Mouse (Mus musculus) kidney, adult 9 months (tissue): ENCODE results near the gene Prkag2.

Experiments used
- DNase-seq: peaks from one replicate; pipeline ENCODE4 v3.0.0; 2022

Gene Prkag2

DNA sequence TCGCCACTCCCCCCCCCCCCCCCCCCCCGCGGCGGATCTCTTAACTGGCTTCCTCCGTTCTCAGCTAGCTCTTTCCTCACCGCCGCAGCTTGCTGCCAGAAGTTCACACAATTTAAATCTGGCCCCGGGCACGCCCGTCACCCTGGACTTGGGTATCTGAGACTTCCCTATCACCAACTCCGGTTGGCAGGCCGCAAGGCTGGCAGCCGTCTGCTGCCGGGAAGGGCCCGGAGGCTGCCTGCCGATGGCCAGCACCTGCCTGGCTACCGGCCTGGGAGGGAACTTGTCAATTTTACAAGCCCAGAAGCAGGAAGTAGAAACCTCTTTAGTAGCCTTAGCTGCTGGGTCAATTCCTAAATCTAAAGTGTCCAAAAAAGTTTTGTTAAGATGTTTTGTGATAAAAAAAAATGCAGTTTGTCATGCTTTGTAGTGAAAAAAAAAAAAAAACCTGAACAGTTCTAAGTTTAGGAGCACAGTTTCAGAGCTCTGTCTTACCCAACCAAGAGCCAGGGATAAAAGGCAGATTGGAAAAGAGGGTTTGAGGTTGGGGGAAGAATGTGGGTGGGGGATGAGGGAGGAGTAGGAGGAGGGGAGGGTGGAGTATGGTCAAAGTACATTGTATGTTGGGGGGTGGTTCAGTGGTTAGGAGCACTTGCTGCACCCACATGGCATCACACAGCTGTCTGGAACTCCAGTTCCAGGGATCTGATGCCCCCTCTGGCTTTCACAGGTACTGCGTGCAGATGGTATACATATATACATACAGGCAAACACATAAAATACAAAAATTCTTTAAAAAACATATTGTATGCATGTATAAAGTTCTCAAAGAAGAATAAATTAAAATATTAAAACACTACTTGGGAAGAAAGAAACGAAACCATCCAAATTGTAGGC lies 191.4 kb downstream of the Prkag2 start:
- DNase-seq = peak; percentile 78

DNA sequence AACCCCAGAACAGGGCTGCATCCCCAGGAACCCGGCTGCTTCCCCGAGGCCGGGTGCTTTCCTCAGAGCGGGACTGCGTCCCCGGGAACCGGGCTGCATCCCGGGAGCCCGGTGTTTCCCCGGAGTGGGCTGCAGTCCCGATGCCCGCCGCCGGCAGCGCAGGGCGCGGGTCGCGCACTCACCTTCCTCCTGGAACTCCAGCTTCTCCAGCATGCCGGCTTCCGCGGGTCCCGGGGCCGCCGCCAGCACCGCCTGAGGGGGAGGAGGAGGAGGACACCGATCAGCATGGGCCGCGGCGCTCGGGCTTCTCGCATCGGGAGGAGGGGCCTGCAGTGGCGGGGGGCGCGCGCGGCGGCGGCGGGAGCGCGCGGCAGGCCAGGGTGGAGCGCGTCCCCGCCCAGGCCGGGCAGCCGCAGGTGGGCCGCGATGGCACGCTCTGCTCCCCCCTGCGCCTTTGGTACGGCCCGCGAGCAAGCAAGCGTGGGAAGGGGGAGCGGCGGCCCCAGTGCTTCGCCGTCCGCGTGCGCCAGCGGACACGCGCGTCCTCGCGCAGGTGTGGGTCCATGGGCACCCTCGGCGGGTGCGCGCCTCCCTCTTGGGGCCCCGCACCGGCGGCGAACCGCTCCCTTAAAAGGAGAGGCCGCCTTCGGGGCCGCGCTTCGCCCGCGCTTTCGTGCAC lies 192.2 kb downstream of the Prkag2 start:
- peak; percentile 79 for DNase-seq

DNA sequence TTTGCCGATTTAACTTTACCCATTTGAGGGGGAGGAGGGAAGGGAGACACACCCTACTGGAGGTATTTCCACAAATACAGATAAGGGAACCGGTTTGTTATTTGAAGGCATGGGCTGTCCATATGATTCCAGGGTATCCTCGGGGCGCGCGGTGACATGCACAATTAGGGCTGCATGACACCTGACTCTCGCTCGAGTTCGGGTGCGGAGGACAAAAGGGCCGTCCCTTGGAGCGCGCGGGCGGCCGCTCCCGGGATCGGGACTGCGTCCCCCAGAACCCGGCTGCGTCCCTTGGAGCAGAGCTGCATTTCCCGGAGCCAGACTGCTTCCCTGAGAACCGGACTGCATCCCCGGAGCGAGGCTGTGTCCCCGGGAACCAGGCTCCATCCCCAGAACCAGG lies 192.7 kb downstream of the Prkag2 start:
- no peak for DNase-seq

DNA sequence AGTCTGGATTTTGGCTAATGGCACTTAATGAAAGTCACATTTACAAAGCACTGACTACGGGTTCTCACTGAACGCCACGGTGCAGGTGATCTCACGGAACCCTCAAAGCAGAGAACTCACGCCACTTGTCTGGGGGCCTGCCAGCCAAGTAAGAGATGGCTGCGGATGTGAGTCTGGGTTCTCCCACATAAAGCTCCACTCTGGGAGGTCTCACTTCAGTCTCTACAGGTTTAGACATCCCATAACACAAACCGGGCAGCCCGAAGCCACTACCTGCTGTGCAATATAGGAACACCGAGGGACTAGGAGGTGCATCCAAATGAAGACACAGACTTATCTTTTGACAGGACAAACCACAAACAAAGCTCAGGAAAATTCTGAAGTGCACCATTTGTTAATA lies 193.6 kb downstream of the Prkag2 start:
- DNase-seq = no peak

DNA sequence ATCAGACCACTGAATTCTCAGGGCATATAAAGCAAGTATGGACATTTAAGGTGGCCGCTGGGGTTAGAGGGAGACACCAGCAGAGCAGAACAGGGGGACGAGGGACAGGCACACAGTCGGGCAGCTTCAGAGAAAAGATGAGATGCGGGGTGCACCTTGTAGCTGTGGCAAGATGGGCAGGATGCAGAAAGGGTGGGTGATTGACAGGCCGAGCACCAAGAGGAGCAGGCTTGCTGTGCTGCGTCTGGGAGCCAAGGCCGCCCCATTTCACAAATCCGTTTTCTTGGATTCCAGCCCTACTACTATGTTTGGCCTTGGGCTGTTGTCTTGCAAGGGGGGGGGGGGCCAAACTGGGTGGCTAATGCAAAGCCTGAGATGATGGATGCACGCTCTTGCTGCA lies 195.5 kb downstream of the Prkag2 start:
- DNase-seq = no peak

DNA sequence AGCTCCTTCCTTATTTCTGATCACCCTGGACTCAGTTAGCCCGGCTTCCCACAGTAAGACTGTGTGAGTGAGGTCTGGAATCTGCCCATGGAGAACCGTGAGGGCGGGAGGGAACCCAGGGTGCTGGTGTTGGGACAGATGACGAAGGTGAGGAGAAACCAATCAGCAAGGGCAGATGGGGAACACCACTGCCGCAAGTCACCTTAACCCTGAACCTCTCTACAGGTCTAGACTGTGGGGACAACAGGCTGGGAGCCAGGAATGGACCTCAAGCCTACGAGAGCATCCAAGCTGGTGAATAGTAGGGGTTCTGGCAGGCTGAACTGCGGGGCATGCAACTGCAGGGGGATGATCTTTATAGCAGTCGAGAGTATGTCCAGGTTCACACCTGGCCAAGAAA lies 196.0 kb downstream of the Prkag2 start:
- DNase-seq = no peak

DNA sequence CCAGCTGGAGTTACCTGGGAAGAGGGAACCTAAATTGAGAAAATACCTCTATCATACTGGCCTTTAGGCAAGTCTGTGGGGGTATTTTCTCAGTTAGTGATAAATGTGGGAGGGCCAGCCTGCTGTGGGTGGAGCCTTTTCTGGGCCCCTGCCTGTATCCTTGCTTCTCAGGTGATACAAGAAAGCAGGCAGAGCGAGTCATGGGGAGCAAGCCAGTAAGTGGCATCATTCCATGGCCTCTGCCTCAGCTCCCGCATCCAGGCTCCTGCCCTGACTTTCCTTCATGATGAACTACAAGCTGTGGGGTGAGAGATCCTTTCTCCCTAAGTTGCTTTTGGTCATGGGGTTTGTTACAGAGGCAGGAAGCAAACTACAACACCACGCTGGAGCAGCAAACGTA lies 196.4 kb downstream of the Prkag2 start:
- DNase-seq = no peak

DNA sequence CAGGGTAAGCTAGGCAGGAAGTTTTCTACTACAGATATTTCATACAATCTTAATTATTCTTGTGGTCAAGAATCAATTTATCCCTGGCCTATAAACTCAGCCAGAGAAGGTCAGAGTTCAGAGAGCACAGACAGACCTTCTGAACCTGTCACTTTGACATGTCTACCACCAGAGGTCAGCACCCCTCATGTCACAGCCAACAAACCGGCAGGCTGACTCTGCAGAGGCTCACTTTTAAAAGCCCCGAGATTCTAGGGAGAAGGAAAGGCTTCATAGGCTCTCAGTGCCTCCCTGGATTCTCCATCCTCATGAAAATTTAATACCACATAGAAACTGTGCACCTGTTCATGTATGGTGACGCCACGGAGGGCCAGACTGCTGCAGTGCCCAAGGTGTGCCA lies 197.6 kb downstream of the Prkag2 start:
- peak; percentile 47 for DNase-seq

DNA sequence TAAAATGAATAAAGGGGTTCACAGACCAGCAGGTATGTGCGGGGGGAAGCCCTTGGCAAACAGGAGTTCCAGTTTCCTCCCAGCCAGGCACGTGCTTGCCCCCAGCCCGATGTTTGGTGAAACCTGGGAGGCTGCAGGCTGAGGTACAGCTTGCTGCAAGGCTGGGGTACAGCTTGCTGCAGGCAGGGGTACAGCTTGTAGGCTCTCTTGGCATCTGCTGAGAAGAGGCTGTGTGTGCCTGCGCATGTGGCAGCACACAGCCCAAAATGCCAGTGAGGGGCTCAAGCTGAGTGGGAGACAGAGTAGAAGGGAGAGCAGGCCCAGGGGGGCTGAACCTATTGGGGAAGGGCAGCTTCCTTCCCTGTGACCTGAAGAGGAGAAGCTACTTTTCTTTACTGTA lies 204.8 kb downstream of the Prkag2 start:
- DNase-seq = no peak

DNA sequence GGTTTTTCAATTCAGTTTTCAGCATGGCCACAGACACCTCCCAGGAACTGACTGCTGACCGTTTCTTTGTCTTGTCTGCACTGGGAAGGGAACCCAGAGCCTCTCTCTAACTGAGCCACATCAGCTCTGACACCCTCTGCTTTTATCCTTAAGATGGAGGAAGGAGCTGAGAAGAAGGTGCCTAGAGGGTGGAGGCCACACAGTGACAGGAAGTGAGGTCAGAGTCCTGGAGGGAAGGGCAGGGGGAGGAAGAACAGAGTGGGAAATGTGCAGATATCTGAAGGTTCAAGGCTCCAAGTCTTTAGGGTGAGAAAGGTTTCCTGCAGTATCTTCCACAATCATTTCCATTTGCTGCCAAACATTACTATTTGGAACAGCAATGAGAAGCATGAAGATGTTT lies 205.6 kb downstream of the Prkag2 start:
- DNase-seq = no peak

DNA sequence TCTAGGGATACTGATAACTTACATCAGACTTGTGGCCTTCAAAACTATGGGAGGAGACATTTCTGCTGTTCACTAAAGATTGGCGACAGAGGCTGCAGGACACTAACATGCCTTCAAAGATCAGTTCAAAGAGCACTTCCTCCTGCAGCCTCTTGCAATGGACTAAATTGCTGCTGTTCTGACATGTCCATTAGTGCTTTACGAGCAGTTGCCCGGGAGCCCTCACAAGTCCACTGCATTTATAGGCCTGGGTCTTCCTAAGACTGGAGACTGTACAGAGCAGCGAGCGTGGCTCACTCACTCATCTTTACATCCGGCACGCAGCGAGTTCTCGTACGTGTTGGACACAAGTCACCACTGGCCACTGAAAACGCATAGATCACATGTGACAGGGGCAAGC lies 208.0 kb downstream of the Prkag2 start:
- DNase-seq = no peak

DNA sequence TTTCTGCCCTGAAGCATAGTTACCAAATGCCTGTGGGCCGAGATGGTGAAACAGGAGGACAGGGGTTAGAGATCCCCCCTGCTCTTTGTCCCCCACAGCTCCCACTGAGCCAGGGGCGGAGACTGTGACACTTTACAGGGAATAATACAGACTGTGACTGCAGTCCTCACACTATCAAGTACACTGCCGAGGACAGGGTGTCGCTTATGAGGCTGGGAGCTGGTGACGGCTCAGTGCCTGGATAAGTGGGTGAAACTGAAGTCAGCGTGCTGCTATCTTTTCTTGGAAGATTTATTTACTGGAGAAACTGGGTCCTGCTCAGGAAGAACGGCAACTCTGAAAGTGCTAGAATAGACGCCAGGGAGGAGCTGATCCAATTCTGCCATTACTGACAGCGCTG lies 210.6 kb downstream of the Prkag2 start:
- no peak for DNase-seq

DNA sequence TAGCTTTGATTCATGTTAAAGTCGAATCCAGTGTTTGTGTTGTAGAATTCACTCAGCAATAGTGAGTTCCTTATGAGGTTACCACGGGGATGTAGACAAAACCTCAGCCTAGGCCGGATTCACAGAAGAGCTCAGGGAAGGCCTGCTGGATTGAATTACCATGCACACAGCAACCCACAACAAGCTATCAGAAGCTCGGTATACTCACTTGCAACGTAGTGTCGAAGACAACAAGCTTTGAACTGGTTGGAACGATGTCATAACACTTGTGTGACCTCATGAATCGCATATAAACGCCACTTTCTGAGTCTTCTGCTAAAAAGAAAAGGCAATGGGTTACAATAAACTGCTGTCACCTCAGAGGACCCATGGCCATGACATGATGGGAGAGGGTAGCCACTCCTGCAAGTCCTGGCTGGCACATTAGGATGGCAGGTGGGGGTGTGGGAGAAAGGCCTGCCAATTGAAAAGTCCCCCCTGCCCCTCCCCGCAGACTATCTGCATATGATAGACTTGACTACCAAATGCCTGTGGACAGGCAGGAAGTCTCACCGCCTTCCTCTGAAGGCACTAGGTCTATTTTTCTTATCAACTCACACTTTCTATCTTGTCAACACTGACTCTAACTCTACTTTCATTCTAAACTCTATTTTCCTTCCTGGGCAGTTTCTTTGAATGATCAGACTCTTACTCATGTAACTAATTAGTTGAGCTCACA lies 211.4 kb downstream of the Prkag2 start:
- DNase-seq = no peak

DNA sequence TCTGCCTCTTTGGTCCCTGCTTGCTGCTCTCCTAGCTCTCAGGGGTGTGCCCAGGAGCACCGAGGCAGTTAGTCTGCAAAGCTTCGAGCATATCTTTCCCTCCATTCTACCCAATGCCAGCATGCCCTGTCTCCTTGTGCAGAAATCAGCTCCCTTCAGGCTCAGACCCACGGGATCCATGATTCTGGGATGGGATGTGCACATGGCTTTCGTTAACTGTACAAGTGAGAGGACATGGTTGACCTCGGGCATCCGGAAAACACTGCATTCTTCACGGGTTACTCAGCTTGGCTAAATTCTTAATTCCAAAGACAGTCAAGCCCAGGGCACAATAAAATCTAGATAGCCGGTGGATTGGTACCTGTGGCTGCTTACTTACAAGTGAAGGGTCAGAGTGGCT lies 213.2 kb downstream of the Prkag2 start:
- no peak for DNase-seq

DNA sequence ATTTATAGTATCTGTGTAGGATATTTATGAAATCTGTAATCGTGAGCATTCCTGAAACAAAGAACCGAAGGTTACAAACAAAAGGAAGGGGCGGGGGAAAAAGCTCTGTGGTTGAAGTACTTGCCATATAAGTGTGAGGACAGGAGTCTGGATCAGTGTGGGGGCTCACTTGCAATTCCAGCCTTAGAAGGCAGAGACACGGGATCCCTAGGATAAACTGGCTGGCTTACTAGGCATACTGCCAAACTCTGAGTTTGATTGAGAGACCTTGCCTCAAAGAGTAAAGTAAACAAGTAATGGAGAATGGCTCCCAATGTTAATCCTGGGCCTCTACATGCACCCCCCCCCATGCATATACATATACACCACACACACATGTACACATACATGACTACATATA lies 221.7 kb downstream of the Prkag2 start:
- no peak for DNase-seq

DNA sequence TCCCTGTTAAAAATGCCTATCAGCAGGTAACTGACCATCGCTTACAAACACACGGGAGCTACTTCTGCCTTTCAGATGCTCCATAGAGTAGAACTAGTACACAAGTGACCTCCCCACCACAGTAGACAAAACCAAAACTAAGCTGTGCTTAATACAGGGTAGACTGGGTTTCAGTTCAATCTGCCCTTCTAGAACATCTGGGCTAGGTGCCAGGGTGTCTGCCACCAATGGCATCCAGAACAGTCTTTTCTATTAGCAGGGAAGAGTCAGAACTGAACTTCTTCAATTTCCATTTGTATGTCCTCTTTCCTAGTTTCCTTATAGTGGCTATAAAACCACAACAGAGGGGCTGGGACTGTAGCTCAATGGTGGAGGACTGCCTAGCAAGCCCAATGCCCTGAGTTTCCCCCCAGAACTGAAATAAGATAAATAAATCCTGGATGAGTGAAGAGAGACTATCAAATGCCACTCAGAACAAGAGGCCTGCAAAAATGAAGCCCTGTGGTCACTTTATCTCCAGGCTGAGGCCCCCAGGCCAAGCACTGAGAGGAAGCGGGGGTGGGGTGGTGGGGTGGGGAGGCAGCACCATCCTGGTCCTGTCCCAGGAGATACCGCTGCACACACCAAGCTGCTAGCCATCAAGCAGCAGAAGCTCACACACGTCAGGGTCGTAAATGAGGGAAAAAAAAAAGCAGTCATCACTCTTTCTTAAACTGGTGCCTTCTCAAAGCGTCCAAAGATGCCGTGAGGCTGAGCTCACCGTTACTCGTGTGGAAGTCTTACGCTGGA lies 222.4 kb downstream of the Prkag2 start:
- DNase-seq = no peak

DNA sequence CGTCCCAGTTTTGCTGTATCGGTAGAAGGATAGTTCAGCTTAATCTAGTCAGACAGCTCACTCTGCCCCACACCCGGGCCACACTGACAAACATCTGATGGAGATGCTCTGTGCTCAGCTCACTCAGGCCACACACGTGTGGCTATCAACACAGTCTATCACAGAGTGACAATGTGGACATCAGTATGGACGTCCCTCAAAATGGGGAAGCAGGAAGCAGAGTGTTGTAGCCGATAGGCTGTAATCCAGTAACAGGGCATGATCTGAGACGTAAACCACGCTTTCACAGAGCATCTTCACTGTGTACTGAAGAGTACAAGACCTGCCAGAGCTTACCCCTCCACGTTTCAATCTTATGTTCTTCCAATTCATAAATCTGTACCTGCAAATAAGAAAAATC lies 223.8 kb downstream of the Prkag2 start:
- no peak for DNase-seq

DNA sequence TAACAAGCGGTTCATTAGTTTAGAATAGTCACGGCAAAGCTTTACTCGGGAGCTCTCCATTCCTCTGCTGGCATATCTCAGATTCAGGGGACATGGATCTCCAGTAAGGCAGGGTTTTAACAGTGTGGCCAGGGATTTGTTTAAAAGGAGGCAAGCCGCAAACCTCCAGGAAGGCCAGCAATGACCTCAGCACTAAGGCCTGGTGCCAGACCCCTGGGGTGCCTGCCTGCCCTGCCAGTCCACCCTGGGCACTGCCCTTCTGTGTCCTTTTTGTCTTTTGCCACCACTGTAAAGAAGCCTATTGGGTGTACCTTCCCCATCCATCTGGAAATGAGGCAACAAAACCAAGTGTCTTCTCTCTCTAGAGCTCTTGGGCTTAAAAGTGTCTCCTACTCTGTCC lies 226.3 kb downstream of the Prkag2 start:
- no peak for DNase-seq

DNA sequence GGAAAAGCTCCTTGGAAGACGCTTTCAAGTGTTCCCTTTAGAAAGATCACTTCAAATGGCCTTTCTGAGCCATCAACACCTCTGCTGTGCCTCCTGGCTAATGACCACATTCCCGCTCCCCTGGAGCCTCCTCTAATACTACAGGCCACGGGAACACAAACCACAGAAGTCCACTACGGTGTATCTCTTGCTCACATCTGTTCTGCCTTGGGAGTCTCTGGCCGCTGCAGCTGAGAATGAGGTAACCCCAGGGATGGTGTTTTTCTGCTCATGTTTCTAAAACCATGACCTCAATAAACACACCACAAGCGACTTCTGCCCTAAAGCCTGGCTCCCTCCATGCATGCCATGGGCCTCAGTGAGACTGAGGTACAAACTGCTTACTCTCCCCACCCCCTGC lies 227.2 kb downstream of the Prkag2 start:
- no peak for DNase-seq

DNA sequence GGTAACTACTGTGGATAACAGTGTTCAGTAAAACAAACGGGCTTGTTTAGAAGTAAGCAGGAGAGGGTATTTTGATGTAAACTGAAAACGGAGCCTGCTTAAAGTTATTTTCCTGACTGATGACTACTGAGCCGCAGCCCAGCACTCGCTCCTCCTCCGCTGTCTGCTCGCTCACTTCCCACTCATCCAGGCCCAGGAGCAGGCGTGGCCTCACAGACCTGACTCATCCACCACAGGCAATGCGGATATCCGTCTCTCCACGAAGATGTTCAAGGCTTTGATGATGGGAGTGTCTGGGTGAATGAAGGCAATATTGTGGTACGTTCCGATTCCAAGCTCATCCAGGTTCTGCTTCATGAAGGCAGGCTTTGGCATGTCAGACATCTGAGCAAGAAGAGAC lies 229.2 kb downstream of the Prkag2 start:
- DNase-seq = no peak

DNA sequence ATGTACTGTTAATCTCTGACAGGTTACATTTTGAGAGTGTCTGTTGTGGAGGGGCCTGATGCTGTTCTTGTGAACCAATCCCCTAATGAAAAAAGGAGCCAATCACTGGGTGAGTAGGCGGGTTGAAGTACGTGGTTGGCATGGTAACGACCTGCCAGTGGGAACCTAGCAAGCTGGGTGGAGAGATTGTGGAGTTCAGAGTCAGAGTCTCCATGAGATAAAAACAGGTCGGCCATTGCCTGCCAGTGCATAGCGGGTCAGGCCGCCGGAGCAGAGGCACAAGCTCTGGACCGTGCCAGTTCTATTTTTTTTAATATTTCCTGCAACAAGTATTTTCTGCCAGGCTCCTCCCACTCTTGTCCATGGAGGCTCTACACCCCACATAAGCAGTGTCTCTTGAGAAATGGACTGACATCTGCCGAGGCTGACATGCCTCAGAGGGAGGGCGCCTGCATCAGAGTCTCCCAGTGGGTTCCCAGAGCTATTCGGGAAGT lies 230.6 kb downstream of the Prkag2 start:
- DNase-seq = no peak

DNA sequence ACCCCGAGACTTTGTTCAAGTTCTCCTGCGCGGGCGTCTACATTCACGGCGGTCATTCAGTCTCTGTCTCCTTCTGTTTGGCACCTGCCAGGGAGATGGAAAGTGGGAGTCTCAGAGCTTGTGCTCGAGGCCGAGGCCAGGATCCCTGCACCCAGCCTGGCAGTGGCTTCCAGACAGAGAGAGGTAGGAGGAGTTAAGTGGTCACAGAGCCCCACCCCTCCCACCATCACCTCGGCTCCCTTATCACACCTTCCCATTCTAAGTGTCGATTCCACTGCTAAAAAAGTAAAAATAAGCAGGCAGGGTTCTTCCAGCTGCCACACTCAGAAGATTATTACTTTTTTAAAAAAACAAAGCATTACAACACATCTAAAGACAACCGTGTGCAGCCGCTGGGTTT lies 236.6 kb downstream of the Prkag2 start:
- no peak for DNase-seq

DNA sequence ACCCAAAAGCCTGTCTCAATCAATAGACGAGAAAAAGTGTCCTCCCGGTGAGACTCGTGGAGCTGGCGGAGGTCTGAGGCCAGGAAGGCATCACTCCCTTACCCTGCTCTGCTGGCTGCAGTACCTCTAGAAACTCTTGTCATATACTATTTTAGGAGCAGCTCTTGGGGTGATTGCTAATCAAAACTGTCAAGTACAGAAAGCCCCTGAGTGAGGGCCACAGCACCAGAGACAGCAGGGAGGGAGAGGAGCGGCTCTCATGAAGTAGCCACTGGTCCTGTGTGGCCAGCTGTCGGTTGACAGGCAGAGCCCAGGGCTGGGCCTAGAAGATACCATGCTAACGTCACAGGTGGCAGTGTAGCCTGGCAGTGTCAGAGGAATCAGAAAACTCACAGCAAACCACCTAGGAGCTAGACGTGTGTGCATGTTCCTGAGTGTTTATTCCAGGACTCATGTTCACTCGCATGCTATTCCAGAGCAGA lies 239.0 kb downstream of the Prkag2 start:
- DNase-seq = no peak
